Mouse (Mus musculus) midbrain, embryonic 11.5 days (tissue): Measurements from ENCODE around the gene Eri2. TPM values are rescaled to one million over a fixed set of nuclear protein-coding genes. Genes with fewer than 3 reads are reported as not detected.
"Not testable (repeated sequence)": the region's sequence is repeated elsewhere in the genome, so short reads cannot be mapped to it uniquely, and the experiment has no call there.

Experiments
- ATAC-seq: fragments of 200-750 bp; cut with Nextera tagmentation; 2 replicates; pipeline ENCODE4 v1.8.0; 2017; ENCODE audit warnings: moderate TSS enrichment, moderate library complexity; ENCODE audit not compliant: low FRiP score
- DNase-seq: peaks from one replicate; pipeline ENCODE4 v3.0.0; 2015; ENCODE audit warnings: low spot score; ENCODE audit errors: missing footprints
- H3K27ac ChIP-seq: fragments of 300-500 bp; sonication (generic); 2 replicates; pipeline ENCODE4 v1.5.1; 2014; ENCODE audit warnings: low read depth, low read length
- H3K27me3 ChIP-seq: fragments of 300-500 bp; sonication (generic); 2 replicates; pipeline ENCODE4 v1.6.1; 2014; ENCODE audit warnings: mild to moderate bottlenecking, low read length, moderate library complexity, mixed read lengths; ENCODE audit not compliant: control insufficient read depth, insufficient read depth
- H3K36me3 ChIP-seq: fragments of 300-500 bp; sonication (generic); 2 replicates; pipeline ENCODE4 v1.6.1; 2014; ENCODE audit warnings: mild to moderate bottlenecking, low read length, moderate library complexity, mixed read lengths; ENCODE audit not compliant: control insufficient read depth, insufficient read depth
- H3K4me1 ChIP-seq: fragments of 300-500 bp; sonication (generic); 2 replicates; pipeline ENCODE4 v1.6.1; 2014; ENCODE audit warnings: low read length; ENCODE audit not compliant: control insufficient read depth, insufficient read depth
- H3K4me2 ChIP-seq: fragments of 300-500 bp; sonication (generic); 2 replicates; pipeline ENCODE4 v1.6.1; 2014; ENCODE audit warnings: mild to moderate bottlenecking, moderate library complexity
- H3K4me3 ChIP-seq: fragments of 300-500 bp; sonication (generic); 2 replicates; pipeline ENCODE4 v1.5.1; 2014; ENCODE audit warnings: low read depth, low read length
- H3K9ac ChIP-seq: fragments of 300-500 bp; sonication (generic); 2 replicates; pipeline ENCODE4 v1.6.1; 2014; ENCODE audit warnings: low read length
- H3K9me3 ChIP-seq: fragments of 300-500 bp; sonication (generic); 2 replicates; pipeline ENCODE4 v1.6.1; 2016; ENCODE audit warnings: low read length; ENCODE audit not compliant: control insufficient read depth
- WGBS: fragments of 180-500 bp; shearing (Covaris S2); extraction: QIAGEN DNeasy Blood & Tissue Kit; methylation state at CpG from one replicate; pipeline ENCODE4 v1.1.7; 2014; 5-methylcytosine and 5-hydroxymethylcytosine counted together
- polyA plus RNA-seq: library from polyadenylated mRNA; unstranded; fragments of >200 nt; fragmentation: Nextera tagmentation; extraction: Ambion mirVana; gene quantifications from 2 replicates; pipeline ENCODE4 v1.2.1, GENCODE M21; 2014

Eri2 gene
- polyA plus RNA-seq, 1 experiment from 2014 or later = 42.6 TPM

DNA sequence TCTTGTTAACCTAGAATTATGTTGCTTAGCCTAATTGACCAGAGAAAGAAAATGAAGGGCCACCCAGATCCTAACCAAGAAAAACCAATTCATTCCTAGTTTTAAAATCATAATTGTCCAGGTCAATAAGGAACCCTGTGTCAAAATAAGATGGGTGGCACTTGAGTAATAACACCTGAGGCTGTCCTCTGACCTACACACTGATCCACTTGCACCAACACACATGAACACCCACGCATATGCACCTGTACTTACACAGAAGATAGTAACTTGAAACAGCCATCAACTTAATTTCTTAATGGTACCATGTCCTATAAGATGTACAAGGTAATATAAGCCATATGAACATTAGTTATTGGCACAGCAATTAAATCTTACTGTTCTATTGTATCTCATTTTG is 40.2 kb downstream of the Eri2 start:
- ATAC-seq (no peak), DNase-seq (no peak)
- Histone ChIP-seq H3K4me3 (no peak overlapping the region), H3K27me3 (no peaks in the 10 kb centered on the region), H3K4me1 (no peaks in the 10 kb centered on the region), H3K9ac (no peak overlapping the region), H3K4me2 (no peak overlapping the region), H3K36me3 (no peaks in the 10 kb centered on the region), H3K9me3 (no peaks in the 10 kb centered on the region), H3K27ac (no peak overlapping the region)
- WGBS = 85% methylated on average over 1 of the region's 1 CpGs

DNA sequence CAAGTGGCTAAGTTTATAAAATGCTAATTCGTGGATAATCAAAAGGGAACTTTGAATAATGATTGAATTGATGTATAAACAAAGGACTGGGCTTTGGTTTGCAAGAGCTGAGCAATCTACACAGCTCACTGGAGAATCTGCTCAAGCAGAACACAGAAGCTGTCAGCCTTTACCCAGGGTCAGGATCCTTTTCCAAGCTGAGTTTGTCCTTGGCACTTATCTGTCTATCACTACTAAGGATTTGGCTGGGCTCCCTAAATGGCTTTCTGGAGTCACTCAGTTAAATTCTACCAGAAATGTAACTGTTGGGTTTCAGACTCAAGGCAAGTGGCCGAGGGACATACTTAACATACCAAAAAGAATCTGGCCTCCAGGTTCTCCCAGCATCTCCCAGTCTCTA is 43.9 kb downstream of the Eri2 start:
- no peak for DNase-seq
- no peaks in the 10 kb centered on the region for H3K4me1 ChIP-seq
- H3K27me3 ChIP-seq = no peaks in the 10 kb centered on the region
- no peak overlapping the region for H3K27ac ChIP-seq
- H3K36me3 ChIP-seq = no peaks in the 10 kb centered on the region
- no peak overlapping the region for H3K4me2 ChIP-seq
- H3K4me3 ChIP-seq = no peak overlapping the region
- WGBS = 54% methylated on average over 2 of the region's 2 CpGs
- H3K9ac ChIP-seq = no peak overlapping the region
- H3K9me3 ChIP-seq = no peaks in the 10 kb centered on the region
- ATAC-seq = no peak

DNA sequence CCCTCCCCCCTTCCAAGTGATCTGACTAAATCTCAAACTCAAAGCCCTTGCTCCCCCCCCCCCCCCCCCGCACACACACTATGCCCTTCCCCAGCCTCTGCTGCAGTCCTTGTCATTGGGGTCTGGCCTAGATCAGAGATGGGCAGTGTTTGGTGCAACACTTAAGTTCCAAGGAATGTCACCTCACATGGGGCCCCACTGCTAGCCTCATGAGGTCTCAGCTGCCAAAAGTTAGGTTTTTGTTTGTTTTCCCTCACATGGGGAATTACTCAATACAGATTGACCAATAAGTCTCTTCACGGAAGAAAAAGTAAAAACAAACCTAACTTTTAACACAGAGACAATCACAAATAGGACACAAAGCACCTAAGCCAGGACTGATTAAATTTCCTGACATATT is 45.1 kb downstream of the Eri2 start:
- Histone ChIP-seq H3K27me3 (no peaks in the 10 kb centered on the region), H3K4me1 (0 out of 2 replicates have a peak, but pooled peaks cover 3% of the 10 kb centered on the region), H3K4me2 (no peak overlapping the region), H3K36me3 (no peaks in the 10 kb centered on the region), H3K4me3 (no peak overlapping the region), H3K9me3 (no peaks in the 10 kb centered on the region), H3K9ac (no peak overlapping the region), H3K27ac (no peak overlapping the region)
- 80% methylated on average over 1 of the region's 2 CpGs for WGBS
- no peak for ATAC-seq
- no peak for DNase-seq

DNA sequence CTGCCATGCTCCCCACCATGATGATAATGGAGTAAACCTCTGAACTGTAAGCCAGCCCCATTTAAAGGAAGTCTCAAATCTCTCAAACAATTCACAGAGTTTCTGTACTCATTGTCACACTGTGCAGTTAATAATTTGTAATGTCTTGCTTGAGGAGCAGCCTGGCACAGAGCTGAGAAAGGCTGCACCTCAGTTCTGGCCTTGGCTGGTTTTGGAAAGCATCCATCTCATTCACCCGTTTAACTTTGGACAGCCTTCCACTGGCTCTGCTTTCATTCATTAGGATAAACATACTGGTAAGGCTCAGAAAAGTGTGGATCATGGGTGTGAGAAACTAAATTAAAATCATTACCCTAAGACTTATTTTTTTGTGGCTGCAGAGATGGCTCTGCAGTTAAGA is 48.0 kb downstream of the Eri2 start:
- H3K4me3 ChIP-seq = no peak overlapping the region
- no peak overlapping the region for H3K27ac ChIP-seq
- ATAC-seq = no peak
- DNase-seq = no peak
- H3K4me1 ChIP-seq = 0 out of 2 replicates have a peak, but pooled peaks cover 3% of the 10 kb centered on the region
- H3K36me3 ChIP-seq = no peaks in the 10 kb centered on the region
- WGBS = 97% methylated on average over 1 of the region's 1 CpGs
- H3K27me3 ChIP-seq = no peaks in the 10 kb centered on the region
- H3K4me2 ChIP-seq = no peak overlapping the region
- no peak overlapping the region for H3K9ac ChIP-seq
- H3K9me3 ChIP-seq = no peaks in the 10 kb centered on the region

DNA sequence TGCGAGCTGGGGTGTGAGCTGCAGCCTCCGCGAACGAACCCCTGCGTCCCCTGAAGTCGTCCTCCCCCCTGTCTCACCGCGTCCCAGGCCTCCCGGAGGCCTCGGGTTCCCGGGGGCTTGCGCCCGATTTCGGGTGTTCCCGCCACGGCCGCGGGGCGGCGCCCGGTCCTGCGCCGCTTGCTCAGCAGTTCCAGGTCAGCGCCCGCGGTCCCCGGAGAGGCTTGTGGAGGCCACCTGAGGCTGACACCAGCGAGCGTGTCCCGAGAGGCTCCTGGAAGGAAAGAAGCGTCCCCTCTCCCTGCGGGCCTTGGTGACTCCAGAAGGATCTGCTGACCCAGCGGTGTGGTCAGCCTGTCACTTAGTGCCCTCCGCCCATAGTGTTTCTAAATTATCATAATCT is 49.5 kb downstream of the Eri2 start:
- Histone ChIP-seq H3K4me2 (peak overlapping the region; percentile 30), H3K4me3 (peak overlapping the region; percentile 12), H3K36me3 (no peaks in the 10 kb centered on the region), H3K9ac (no peak overlapping the region), H3K4me1 (0 out of 2 replicates have a peak, but pooled peaks cover 3% of the 10 kb centered on the region), H3K9me3 (no peaks in the 10 kb centered on the region), H3K27ac (no peak overlapping the region), H3K27me3 (no peaks in the 10 kb centered on the region)
- 10% methylated on average over 33 of the region's 34 CpGs for WGBS
- peak; percentile 46; the same call in 1 of the 2 replicates for ATAC-seq
- DNase-seq = peak; percentile 93

DNA sequence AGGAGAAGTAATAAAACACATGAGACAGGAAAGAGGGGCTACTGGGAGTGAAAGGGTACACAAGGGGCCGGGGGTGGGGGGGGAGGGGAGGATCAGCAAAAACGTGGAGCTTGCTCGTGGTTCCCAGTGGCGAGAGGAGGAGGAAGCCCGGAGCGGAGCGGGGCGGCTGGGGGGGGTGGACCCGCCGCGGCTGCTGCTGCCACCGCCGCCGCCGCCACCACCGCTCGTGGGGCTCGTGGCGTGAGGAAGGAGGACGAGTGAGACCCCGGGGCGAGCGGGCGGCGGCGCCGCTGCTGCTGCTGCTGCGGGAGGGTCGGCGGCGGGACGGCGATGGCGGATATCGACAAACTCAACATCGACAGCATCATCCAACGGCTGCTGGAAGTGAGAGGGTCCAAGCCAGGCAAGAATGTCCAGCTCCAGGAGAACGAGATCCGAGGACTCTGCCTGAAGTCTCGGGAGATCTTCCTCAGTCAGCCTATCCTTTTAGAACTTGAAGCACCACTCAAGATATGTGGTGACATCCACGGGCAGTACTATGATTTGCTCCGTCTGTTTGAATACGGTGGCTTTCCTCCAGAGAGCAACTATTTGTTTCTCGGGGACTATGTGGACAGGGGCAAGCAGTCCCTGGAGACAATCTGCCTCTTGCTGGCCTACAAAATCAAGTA is 53.9 kb downstream of the Eri2 start:
- 5% methylated on average over 25 of the region's 44 CpGs for WGBS
- DNase-seq, H3K36me3 ChIP-seq, H3K4me1 ChIP-seq, H3K27ac ChIP-seq, H3K27me3 ChIP-seq, H3K9me3 ChIP-seq: not testable (repeated sequence)
- H3K4me3 ChIP-seq = peak overlapping the region; percentile 34
- H3K4me2 ChIP-seq = peak overlapping the region; percentile 31; the same call in 1 of the 2 replicates
- H3K9ac ChIP-seq = peak overlapping the region; percentile 59
- peak; percentile 82 for ATAC-seq

DNA sequence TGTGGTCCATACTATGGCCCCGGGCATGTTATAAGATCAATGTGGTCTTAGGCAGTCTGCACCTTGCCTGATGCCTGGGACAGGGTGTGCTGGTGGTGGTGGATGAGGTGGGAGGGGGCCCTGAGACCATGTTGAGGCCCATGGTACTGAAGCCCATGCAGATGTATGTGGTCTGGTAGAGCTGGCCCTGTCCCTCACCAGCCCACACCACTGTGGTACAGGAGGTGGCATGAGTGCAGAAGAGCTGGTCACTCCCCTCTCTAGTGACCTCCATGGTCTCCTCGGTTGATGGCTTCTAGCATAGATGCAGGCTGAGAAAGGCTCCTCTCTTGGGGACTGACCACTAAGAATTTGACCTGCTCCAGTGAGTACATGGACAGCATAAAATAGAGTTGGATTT is 55.0 kb downstream of the Eri2 start:
- 0 out of 2 replicates have a peak, but pooled peaks have one; percentile 30 for ATAC-seq
- WGBS = 83% methylated on average over 2 of the region's 2 CpGs

DNA sequence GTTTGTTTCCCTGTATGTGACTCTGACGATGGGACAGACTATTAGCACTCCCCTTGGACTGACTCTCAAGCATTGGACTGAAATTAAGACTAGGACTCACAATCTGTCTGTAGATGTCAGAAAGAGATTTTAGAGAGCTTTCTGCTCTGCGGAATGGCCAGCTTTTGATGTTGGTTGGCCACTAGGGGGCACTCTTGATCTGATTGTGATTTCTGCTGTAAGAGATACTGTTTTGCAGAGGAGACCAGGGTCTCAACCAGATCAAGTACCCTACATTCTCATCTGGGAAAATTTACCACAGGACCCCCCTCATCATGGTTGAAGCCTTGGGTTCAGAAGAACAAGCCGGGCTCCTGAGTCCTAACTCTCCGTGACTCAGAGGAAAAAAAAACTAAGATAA is 62.6 kb downstream of the Eri2 start:
- not testable (repeated sequence) for H3K4me3 ChIP-seq, H3K4me1 ChIP-seq, ATAC-seq, H3K27me3 ChIP-seq, DNase-seq, H3K27ac ChIP-seq, H3K9ac ChIP-seq, H3K4me2 ChIP-seq, H3K36me3 ChIP-seq, H3K9me3 ChIP-seq
- 84% methylated on average over 4 of the region's 4 CpGs for WGBS

More for the DNA sequence above, 55.0 kb downstream of the Eri2 start:
- no peak overlapping the region for H3K27ac ChIP-seq
- no peak overlapping the region for H3K4me3 ChIP-seq
- H3K4me1 ChIP-seq = no peaks in the 10 kb centered on the region
- H3K9me3 ChIP-seq = no peaks in the 10 kb centered on the region
- H3K4me2 ChIP-seq = no peak overlapping the region
- no peaks in the 10 kb centered on the region for H3K27me3 ChIP-seq
- DNase-seq = no peak
- no peak overlapping the region for H3K9ac ChIP-seq
- no peaks in the 10 kb centered on the region for H3K36me3 ChIP-seq

DNA sequence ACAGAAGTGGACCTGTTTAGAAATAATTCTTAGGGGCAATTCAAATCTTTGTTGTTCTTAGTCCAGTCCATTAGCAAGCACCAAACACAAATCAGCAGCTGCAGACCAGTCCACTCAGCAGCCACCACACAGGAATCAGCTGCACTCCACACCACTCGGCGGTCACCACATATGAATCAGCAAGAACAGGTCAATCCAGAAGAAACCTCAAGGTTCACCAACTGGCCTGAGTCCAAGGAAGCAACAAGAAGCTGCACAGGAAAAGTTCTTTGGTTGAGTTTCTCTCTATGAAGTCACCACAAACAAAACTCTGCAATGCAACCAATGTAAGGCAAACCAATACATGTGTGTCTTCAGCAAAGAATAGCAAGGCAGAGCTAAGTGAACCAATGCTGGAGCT is 66.2 kb downstream of the Eri2 start:
- DNase-seq = no peak
- Histone ChIP-seq H3K4me1 (no peaks in the 10 kb centered on the region), H3K4me3 (no peak overlapping the region), H3K4me2 (no peak overlapping the region), H3K27ac (no peak overlapping the region), H3K9me3 (no peaks in the 10 kb centered on the region), H3K36me3 (no peaks in the 10 kb centered on the region), H3K27me3 (no peaks in the 10 kb centered on the region), H3K9ac (no peak overlapping the region)
- ATAC-seq = no peak
- 90% methylated on average over 2 of the region's 2 CpGs for WGBS
